Mouse (Mus musculus) A20 (cell line): ENCODE measurements around the gene Mlph.

ENCODE experiments used
- DNase-seq: peaks from one replicate; pipeline ENCODE4 v3.0.0-alpha.2; 2011; ENCODE audit warnings: low read depth, low spot score

Gene Mlph

GRCm38 (mm10) chr1:90909161-90909560 is 5.7 kb upstream of the Mlph start:
- no peak for DNase-seq

GRCm38 (mm10) chr1:90909631-90910152 is 5.2 kb upstream of the Mlph start:
- no peak for DNase-seq

- no peak for DNase-seq
Measured at GRCm38 (mm10) chr1:90913231-90913630, 1.7 kb upstream of the Mlph start.

- DNase-seq: no peak
Measured at GRCm38 (mm10) chr1:90917509-90917908, 2.6 kb downstream of the Mlph start.

- no peak for DNase-seq
Measured at GRCm38 (mm10) chr1:90921687-90922086, 6.8 kb downstream of the Mlph start.

GRCm38 (mm10) chr1:90926030-90926429 is 11.1 kb downstream of the Mlph start:
- no peak for DNase-seq

- DNase-seq: no peak
Measured at GRCm38 (mm10) chr1:90927308-90927707, 12.4 kb downstream of the Mlph start.

GRCm38 (mm10) chr1:90927929-90928574 is 13.2 kb downstream of the Mlph start:
- DNase-seq: no peak

GRCm38 (mm10) chr1:90928575-90928934 is 13.7 kb downstream of the Mlph start:
- peak; percentile 62 for DNase-seq

- DNase-seq: no peak
Measured at GRCm38 (mm10) chr1:90933001-90933400, 18.1 kb downstream of the Mlph start.

- no peak for DNase-seq
Measured at GRCm38 (mm10) chr1:90936990-90937389, 22.1 kb downstream of the Mlph start.

- DNase-seq: no peak
Measured at GRCm38 (mm10) chr1:90939980-90940379, 25.1 kb downstream of the Mlph start.

- DNase-seq: peak; percentile 32
Measured at GRCm38 (mm10) chr1:90945171-90945570, 30.3 kb downstream of the Mlph start.

- no peak for DNase-seq
Measured at GRCm38 (mm10) chr1:90947252-90947651, 32.4 kb downstream of the Mlph start.

- no peak for DNase-seq
Measured at GRCm38 (mm10) chr1:90949309-90949708, 34.4 kb downstream of the Mlph start.

- DNase-seq: no peak
Measured at GRCm38 (mm10) chr1:90951670-90952069, 36.8 kb downstream of the Mlph start.

GRCm38 (mm10) chr1:90952808-90953207 is 37.9 kb downstream of the Mlph start, which contains the start of gene Prlh:
TSS of gene Prlh (plus strand) at chr1:90953108.
- no peak for DNase-seq

GRCm38 (mm10) chr1:90953688-90954087 is 38.8 kb downstream of the Mlph start:
- no peak for DNase-seq

GRCm38 (mm10) chr1:90956245-90957096 is 41.6 kb downstream of the Mlph start:
- peak; percentile 64 for DNase-seq

- no peak for DNase-seq
Measured at GRCm38 (mm10) chr1:90962526-90962925, 47.6 kb downstream of the Mlph start.

GRCm38 (mm10) chr1:90962994-90963393 is 48.1 kb downstream of the Mlph start:
- DNase-seq: no peak

GRCm38 (mm10) chr1:90967583-90967982 is 52.7 kb downstream of the Mlph start:
- no peak for DNase-seq

GRCm38 (mm10) chr1:90968649-90969048 is 53.8 kb downstream of the Mlph start:
- no peak for DNase-seq
